Mouse (Mus musculus) brain, embryonic 18.5 days (tissue): ENCODE measurements around the gene Lta.

Source experiments
- DNase-seq: peaks from one replicate; pipeline ENCODE4 v3.0.0-alpha.2; 2012; ENCODE audit warnings: low read depth, low spot score

Gene Lta

DNA sequence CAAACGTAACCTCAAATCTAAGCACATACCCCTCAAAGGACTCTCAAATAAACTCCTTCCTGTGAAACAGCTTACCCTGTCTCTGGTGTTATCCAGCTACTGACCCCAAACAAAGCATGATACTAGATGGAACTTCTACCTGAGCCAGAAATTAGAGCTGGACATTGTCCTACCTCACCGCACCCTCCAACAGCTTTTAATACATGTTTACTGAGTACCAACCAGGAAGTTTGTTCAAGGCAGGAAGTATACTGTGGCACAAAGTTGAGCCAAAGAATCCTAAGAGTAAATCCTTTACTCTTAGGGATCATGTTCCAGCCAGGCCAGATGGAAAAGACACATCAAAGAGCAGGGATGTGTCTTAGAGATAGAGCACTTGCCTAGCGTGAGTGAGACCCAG, 5.4 kb upstream of the Lta start:
- DNase-seq: no peak

DNA sequence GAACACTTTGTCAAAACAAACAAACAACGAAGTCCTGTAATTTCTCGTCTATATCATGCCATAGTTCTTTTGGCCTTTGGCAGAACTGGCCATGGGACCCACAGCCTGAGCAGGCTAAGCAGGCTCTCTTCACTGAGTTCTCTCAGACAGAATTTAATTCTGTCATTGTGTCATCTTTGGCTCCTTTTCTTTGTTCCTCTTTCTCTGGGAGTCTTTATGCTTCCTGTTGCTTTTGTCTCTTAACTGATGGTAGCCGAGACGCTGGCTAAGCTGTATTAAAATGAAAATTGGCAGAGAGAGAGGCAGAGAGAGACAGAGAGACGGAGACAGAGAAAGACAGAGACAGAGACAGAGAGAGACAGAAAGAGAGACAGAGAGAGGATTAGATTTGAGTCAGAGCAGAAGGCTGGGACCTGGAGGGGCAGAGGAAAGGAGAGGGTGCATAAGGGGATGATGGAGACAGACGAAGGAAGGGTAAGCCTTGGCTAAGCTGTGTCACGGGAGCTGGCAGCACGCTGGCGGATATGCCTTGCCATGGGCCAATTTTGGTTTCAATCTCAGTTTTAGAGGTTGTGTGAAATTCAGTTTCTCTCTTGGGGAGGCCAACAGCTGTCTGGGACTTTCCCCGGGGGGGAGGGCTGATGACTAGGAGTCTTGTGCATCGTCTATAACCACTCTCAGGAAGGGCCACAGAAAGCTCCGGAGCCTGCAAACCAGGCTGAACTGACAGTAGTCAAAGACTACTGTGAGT, 4.8 kb upstream of the Lta start:
- no peak for DNase-seq

DNA sequence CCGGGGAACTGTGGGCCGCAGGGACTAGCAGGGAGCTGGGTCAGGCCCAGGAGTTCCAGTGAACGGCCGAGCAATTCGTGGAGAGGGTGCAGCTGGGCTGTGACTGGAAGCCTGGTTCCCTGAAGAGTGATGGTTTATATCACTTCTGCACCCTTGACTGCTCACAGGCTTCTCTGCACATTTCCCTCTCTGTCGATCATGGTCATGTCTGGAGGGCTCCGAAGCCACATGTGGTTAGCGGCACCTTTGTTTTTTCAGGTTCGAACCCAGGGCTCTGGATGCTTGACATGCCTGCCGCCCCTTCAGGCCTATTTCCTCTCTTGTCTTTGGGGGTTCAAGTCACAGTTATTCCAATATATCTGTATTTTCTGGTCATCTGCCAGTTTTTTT, 224 bp upstream of the Lta start:
- DNase-seq: no peak

DNA sequence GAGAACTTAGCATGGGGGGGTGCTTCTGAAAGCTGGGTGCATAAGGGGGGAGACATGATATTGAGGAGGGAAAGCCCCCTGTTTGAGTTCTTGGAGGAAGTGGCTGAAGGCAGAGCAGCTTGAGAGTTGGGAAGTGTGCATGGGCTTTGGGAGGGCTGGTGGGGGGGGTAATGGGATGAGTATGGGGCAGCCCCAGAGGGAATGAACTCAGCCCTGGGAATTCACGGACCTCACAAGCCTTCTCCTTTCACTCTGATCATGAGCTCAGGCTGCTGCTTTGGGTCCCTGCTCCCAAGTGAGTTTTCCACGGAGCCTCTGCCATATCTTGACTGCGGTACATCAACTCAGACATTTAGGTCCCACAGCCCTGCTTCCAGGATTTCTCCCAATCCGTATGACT, 2.7 kb downstream of the Lta start:
- DNase-seq: no peak

DNA sequence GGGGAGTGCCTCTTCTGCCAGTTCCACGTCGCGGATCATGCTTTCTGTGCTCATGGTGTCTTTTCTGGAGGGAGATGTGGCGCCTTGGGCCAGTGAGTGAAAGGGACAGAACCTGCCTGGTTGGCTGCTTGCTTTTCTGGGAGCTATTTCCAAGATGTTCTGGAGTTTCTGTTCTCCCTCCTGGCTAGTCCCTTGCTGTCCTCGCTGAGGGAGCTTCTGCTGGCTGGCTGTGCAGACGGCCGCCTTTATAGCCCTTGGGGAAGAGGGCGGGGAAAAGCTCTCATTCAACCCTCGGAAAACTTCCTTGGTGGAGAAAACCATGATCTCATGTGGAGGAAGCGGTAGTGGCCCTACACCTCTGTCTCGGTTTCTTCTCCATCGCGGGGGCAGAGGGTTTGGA, 3.4 kb downstream of the Lta start, which contains the start of gene Tnf:
Gene Tnf (minus strand): TSS at position 221 of the 400 bp plus-strand sequence.
- no peak for DNase-seq

DNA sequence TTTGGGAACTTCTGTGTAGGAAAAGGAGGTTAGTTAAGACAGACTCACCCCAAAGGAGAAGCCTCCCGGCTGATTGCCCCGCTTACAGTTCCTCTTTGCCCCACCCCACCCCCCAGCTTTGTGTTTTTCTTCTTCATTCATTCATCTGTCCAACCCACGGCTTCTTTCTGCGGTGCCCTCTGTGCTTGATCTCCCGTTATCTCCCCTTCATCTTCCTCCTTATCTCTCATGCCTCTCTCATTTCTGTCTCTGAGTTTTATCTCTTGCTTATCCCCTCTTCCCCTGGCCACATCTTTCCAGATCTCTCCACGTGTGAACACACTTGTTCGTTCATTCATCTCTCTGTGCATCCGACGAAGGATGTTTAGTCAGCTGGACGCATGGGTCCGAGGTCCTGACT, 4.0 kb downstream of the Lta start:
- DNase-seq: no peak

DNA sequence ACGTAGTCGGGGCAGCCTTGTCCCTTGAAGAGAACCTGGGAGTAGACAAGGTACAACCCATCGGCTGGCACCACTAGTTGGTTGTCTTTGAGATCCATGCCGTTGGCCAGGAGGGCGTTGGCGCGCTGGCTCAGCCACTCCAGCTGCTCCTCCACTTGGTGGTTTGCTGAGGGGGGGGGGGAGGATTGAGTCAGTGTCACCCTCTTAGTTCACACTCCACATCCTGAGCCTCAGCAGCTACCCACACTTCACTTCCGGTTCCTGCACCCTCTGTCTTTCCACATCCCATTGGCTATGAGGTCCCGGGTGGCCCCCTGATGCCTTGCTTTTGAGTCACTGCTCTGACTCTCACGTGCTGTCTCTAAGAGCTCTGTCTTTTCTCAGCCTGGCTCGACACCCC, 4.8 kb downstream of the Lta start:
- DNase-seq: no peak

DNA sequence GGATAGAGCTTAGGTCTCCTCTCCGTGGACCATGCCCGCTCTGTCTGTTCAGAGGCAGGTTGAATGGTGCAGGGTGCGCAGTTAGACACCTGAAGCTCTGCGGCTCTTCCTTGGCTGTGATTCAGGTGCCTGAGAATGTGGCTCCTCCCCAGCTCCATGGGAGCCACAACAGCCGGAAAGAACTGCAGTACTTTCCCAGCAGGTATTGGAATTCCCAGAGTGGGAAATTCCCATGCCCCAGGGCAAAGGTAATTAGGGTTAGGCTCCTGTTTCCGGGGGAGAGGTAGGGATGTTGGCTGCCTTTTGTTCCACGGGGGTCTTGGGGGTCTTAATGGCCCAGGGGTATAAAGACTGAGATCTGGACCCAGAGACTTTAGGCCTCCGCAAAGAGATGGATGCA, 6.2 kb downstream of the Lta start:
- no peak for DNase-seq

DNA sequence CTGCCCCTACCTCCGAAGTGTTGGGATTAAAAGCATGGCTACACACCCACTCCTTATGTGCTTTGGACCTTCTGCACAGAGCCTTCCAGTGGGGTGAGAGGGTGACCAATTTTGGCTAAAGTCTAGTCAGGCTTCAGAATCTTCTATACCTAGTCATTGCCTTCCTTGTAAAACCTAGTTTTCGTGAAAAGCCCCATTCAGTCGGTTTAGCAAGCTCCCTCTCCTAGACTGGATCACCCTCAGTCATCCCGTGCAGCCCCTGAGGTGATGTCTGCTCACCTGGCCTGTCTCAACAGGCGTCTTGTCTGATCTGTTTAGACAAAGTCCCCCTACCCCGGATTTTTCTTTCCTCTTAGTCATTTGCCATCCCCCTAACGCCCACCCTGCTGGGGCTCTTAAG, 7.1 kb downstream of the Lta start:
- no peak for DNase-seq

DNA sequence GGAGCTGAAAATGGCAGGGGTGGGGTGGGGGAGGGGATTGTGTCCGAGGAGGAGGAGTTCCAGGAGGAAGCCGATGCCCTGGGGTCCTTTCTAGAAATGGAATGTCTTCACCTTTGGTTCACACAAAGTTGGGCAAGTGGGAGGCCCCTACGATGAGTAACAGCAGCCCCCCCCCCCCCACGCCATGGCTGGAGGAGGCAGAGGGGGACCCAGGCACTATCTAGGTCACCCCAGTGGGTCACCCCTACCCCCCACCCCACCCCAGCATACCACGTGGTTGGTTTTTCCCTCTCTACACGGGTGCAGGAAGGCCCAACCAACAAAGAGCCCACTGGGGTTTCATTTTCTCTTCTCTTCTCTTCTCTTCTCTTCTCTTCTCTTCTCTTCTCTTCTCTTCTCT, 8.0 kb downstream of the Lta start:
- DNase-seq: no peak

DNA sequence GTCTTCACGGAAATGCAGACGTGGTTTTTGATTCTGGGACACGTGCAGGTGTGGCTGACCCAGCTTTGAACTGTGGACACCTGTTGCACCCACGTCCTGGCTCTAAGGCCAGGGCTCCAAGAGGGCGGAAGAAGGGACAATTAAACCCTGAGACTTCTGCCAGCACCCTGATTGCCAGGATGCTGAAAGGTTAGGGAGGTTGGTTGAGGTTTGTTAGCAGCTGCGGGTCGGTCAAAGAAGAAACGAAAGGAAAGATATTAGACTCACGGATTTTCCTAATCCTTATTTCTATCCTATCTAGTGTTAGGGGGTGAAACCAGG, 8.9 kb downstream of the Lta start:
- no peak for DNase-seq

DNA sequence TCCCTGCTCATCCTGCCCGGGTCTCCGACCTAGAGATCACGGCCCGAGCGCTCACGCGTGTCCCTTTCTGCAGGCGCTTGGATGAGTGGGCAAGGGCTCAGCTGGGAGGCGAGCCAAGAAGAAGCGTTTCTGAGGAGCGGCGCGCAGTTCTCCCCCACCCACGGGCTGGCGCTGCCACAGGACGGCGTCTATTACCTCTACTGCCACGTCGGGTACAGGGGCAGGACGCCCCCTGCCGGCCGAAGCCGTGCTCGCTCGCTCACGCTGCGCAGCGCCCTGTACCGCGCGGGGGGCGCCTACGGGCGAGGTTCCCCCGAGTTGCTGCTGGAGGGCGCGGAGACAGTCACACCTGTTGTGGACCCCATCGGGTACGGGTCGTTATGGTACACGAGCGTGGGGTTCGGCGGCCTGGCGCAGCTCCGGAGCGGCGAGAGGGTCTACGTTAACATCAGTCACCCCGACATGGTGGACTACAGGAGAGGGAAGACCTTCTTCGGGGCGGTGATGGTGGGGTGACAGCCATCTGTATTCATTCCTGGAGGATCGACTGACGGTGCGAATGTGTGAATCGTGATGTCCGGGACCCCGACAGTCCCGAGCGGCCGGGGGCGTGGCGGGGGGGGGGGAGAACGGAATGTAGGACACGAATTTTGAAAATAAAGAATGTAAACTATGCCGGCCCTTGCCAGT, 9.4 kb downstream of the Lta start:
- DNase-seq: no peak

DNA sequence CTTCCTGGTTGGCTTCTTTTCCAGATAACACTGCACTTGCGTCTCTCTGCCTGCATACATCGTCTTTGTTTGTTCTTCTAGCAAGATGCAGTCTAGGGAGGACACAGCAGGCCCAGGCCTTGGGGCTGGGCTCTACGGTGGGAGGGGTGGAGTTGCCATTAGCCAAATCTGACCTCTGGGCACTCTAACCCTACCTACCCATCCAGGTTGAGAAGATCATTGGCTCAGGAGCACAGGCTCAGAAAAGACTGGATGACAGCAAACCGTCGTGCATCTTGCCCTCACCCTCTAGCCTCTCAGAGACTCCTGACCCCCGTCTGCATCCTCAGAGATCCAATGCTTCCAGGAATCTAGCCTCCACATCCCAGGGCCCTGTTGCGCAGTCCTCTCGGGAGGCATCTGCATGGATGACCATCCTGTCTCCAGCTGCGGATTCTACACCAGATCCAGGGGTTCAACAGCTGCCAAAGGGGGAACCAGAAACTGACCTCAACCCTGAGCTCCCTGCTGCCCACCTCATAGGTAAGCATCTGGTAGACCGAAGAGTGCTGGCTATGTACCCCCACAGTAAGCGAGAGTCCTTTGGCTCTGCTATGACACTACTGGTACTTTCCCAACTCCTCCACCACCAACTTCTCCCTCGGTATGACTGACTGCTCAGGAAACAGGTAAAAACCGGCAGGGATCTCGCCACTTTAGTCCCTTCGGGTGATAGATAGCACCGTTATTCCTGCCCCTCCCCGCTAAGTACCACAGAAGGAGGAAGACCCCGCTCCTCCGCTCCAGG, 10.1 kb downstream of the Lta start:
- DNase-seq: no peak

DNA sequence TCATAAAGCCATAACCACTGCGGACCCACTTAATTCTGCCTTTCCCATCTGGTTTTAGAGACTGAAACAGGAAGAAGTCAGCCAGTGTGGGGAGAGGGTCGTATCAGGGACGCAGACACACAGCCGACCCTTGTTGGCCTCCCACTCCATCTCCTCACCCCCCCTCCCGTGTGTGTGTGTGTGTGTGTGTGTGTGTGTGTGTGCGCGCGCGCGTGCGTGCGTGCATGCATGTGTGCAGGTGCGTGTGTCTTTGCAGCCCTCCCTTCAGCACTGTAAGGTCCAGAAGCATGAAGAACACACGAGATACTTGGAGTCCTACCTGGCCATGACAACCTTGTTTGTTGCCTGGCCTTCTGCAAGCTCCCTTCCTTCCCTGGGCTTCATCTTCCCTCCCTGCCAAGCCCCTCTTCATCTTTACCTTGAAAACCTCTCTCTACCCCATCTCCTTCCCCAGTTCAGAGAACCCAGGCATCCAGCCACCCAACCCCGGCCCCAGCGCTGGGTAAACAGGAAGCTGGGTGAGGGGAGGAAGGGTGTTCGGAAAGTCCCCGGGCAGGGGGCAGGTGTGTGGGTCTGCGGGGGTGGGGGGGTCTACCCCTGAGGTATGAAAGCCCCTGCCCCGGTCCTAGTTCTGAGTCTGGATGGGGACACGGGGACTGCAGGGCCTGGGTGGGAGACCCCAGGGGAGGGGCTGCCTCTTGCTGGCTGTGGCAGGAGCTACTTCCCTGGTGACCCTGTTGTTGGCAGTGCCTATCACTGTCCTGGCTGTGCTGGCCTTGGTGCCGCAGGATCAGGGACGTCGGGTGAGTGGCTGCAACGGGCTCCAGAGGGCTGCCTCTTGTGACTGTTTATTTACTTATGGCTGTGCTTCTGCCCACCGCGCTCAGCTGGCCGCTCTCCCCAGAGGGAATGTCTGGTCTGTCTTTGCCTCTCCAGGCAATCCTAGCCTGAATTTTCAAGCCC, 11.0 kb downstream of the Lta start, which contains the start of gene Ltb:
Gene Ltb (plus strand): TSS at position 559 of the 963 bp plus-strand sequence.
- no peak for DNase-seq

DNA sequence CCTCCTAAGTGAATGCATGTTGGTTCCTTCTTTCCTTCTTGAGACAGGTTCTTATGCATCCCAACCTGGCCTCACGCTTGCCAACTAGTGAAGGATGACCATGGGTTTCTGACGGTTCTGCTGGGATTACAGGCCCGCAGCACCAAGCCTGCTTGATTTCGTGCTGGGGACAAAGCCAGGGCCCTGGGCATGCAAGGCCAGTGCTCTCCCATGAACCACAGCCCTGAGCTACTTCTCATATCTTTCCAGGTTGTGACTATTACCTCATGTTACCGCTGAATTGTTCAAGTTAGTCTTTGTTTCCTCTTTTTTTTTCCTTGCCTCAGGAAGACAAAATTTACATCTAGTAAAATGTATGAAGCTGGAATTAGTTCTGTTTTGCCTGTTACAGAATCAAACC, 12.2 kb downstream of the Lta start:
- DNase-seq: no peak

DNA sequence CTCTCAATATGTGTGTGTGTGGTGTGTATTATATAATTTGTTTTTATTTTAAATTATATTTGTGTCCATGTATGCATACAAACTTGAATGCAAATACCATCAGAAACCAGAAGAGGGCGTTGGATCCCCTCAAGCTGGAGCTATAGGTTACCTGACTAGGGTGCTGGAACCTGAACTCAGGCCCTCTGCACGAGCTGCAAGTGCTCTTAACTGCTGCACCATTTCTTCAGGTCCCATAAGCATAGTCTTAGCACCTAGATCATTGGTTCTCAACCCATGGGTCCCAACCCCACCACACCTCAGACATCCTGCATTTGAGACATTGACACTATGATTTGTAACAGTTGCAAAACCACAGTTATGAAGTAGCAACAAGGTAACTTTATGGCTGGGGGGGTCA, 13.4 kb downstream of the Lta start:
- no peak for DNase-seq

DNA sequence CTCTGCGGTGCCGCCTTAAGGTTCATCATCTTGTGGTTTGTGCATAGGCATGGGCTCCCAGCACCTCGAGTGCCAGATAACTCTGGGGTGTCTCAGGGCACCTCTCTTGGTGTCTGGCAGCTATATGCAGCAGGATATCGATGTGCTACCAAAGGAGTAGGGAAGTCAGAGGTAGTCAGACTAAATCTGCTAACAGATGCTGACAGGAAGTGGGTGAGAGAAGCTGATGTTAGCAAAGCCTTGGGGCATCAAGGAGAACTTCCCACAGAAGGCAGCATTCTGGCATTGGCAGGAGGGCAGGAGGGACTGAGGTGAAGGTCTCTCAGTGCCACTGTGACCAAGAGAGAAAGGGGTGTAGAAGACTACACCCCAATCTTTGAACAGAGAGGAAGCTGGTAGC, 15.1 kb downstream of the Lta start:
- no peak for DNase-seq

DNA sequence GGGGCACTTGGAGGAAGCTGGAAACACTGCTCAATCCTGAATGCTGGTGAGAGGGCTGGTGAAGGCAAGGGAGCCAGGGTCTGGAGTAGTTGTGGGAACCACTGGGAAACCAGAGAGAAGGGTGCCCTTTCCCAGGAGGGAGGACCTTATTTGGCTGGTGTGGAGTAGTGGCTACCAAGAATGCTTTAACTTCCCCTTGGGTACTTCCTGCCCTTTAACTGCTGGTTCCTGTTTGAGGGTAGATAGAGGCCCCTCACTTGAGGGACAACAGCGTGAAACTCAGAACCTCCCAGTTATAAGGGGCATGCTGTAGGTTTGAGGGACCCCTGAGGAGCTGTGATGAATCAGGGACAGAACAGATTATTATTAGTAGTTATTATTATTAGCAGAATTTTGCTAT, 16.0 kb downstream of the Lta start:
- no peak for DNase-seq

DNA sequence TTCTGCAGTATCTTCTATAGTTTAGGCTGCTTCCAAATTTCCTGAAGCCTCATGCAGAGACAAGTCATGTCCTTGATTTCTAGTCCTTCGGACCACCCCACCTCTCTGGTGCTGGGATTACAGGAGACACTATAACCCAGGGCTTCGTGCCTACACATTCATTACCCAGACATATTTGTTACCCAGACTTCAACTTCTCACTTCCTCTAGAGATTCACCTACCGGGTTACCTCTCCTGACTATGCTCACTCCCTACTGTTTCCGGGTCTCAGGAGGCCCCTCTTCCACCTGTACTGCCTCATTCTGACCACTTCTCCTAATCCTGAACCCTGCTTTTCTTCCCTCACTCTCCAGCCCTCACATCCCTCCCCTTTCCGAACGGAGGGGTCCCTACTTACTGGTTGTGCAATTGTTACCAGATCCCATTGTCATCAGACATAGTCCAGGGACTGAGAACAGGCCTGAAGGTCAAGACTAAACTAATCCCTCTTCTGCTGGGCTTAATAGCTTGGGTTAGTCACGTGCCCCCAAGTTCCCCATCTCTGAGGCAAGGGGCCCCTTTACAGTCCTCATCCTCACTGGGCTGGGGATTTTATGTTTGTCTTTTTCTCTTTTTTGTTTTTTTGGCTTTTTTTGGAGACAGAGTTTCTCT, 17.1 kb downstream of the Lta start, which contains the start of gene Lst1:
Gene Lst1 (minus strand): TSS at position 481 of the 652 bp plus-strand sequence.
- no peak for DNase-seq

DNA sequence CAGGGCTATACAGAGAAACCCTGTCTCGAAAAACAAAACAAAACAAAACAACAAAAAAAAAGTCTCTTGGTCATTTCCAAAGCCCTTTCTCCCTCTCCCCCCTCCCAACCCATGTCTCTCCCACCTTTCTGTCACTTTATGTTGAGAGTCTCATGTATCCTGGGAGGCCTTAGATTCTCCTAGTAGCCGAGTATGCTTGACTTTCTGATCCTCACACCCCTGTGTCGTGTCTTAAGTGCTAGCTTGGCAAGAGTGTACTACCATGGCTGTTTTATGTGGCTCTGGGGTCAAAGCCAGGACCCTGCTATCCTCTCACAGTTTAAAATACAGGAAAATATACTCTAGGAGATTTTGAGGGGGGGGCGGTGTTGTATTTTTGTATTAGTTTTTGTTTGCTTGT, 17.8 kb downstream of the Lta start:
- no peak for DNase-seq

DNA sequence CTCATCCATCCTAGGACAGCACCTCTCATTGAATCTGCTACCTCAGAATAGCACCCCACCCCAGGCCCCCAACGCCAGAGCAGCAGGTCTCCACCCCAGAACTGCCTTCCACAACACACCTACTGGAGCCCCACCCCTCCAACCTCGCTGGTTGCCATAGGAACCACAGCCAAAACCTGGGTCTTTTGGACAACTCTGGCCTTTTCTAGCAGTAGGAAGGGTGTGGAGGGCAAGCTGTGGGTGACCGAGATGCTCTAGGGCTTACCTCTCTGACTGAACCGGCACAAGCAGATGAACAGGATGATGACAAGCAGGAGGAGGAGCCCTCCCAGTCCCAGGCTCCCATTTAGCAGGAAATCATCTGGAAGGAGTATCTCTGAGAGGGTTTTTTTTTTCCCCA, 18.5 kb downstream of the Lta start:
- no peak for DNase-seq
